Mouse (Mus musculus) spleen, adult 2 months (tissue): Measurements from ENCODE around the gene Cldn19. TPM values are rescaled to one million over a fixed set of nuclear protein-coding genes. Genes with fewer than 3 reads are reported as not detected.
"Not testable (repeated sequence)": the region's sequence is repeated elsewhere in the genome, so short reads cannot be mapped to it uniquely, and the experiment has no call there.

Experiments
- DNase-seq, 2 experiments: peaks; one replicate each; pipeline versions ENCODE4 v3.0.0 to v3.0.0-alpha.2; 2012 to 2021; ENCODE audit warnings: low spot score in 2 of 2, low read depth in 1 of 2
- H3K27ac ChIP-seq: fragments of 200-500 bp; 2 replicates; pipeline ENCODE4 v1.5.1; 2012; ENCODE audit warnings: low read length, inconsistent platforms; ENCODE audit not compliant: insufficient read depth
- H3K27me3 ChIP-seq: fragments of 200-500 bp; 2 replicates; pipeline ENCODE4 v1.6.1; 2012; ENCODE audit warnings: mild to moderate bottlenecking, moderate library complexity, low read length, inconsistent platforms; ENCODE audit not compliant: control insufficient read depth, insufficient read depth
- H3K36me3 ChIP-seq: fragments of 200-500 bp; 2 replicates; pipeline ENCODE4 v1.6.1; 2012; ENCODE audit warnings: mild to moderate bottlenecking, low read length, inconsistent platforms; ENCODE audit not compliant: control insufficient read depth, insufficient read depth
- H3K4me1 ChIP-seq: fragments of 200-500 bp; 2 replicates; pipeline ENCODE4 v1.6.1; 2011; ENCODE audit warnings: inconsistent platforms; ENCODE audit not compliant: control insufficient read depth, insufficient read depth, insufficient read length
- H3K4me3 ChIP-seq: fragments of 200-500 bp; 2 replicates; pipeline ENCODE4 v1.5.1; 2011; ENCODE audit warnings: mild to moderate bottlenecking, inconsistent platforms; ENCODE audit not compliant: insufficient read depth, insufficient read length; ENCODE audit errors: extremely low read depth
- CTCF ChIP-seq: fragments of 200-500 bp; IDR thresholded peaks from 2 replicates; pipeline ENCODE4 v1.5.1; 2011; ENCODE audit warnings: mild to moderate bottlenecking, inconsistent platforms; ENCODE audit not compliant: insufficient read depth, insufficient read length, insufficient replicate concordance; ENCODE audit errors: extremely low read depth
- POLR2A ChIP-seq: fragments of 200-500 bp; IDR thresholded peaks from 2 replicates; pipeline ENCODE4 v1.6.1; 2011; ENCODE audit warnings: low read depth, low read length, inconsistent platforms
- WGBS: fragments of 180-500 bp; shearing (Covaris S2); methylation state at CpG from one replicate; pipeline ENCODE4 v1.1.7; 2018; 5-methylcytosine and 5-hydroxymethylcytosine counted together
- polyA plus RNA-seq: library from polyadenylated mRNA; depleted of rRNA; stranded (reverse); fragments of >200 nt; gene quantifications from 2 replicates; pipeline ENCODE4 v1.2.3, GENCODE M21; 2012

Gene Cldn19
- polyA plus RNA-seq, 1 experiment, result not detected

- H3K4me1 ChIP-seq, result no peaks in the 10 kb centered on the region
- no peak overlapping the region for H3K4me3 ChIP-seq
- no peak for DNase-seq
- WGBS, result 79% methylated on average over 3 of the region's 3 CpGs
- no peak overlapping the region for H3K27ac ChIP-seq
- no peaks in the 10 kb centered on the region for H3K36me3 ChIP-seq
- no peaks in the 10 kb centered on the region for H3K27me3 ChIP-seq
- TF ChIP-seq CTCF (no peak), POLR2A (no peak)
These were observed 8.2 kb downstream of the Cldn19 start for GRCm38 (mm10) chr4:119263459-119263858.

DNA sequence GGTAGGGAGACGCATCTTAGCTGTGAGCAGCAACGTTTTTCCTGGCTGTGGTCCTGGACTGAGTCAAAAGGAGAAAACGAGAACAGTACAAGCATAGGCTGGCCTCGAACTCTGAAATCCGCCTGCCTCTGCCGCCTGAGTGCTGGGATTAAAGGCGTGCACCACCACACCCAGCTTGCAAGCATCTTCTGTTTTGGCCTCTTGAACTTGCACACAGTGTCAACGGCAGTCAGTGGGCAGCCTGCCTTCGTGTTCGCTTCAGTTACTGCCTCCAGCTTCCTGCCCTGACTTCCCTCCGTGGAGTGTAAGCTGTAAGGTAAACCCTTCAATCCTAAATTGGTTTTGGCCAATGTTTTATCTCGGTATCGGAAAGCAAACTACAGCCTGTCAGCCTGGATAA lies 11.4 kb downstream of the Cldn19 start:
- Histone ChIP-seq H3K4me1 (no peaks in the 10 kb centered on the region), H3K4me3 (no peak overlapping the region), H3K36me3 (peaks cover 1% of the 10 kb centered on the region; the same call in 1 of the 2 replicates), H3K27ac (no peak overlapping the region), H3K27me3 (no peaks in the 10 kb centered on the region)
- TF ChIP-seq POLR2A (no peak), CTCF (no peak)
- DNase-seq, result no peak
- 66% methylated on average over 13 of the region's 13 CpGs for WGBS

GRCm38 (mm10) chr4:119274627-119275026 lies 19.4 kb downstream of the Cldn19 start:
- TF ChIP-seq CTCF (no peak), POLR2A (no peak)
- Histone ChIP-seq H3K27ac (no peak overlapping the region), H3K4me3 (no peak overlapping the region), H3K4me1 (no peaks in the 10 kb centered on the region), H3K27me3 (no peaks in the 10 kb centered on the region), H3K36me3 (peaks cover 29% of the 10 kb centered on the region)
- DNase-seq, result no peak
- 79% methylated on average over 1 of the region's 1 CpGs for WGBS

GRCm38 (mm10) chr4:119275226-119275625 lies 20.0 kb downstream of the Cldn19 start:
- H3K27ac ChIP-seq, result no peak overlapping the region

DNA sequence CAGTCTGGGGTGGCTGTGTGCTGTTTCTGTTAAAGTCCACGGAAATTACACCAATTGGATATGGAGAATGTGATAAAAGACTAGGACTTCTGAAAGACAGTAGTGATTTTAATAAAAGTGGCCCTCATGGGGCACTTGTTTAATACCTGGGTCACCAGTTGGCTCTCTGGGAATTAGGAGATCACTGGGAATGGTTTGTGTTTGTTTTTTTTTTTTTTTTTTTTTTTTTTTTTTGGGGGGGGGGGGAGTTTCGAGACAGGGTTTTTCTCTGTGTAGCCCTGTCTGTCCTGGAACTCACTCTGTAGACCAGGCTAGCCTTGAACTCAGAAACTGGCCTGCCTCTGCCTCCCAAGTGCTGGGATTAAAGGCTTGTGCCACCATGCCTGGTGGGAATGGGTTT lies 20.5 kb downstream of the Cldn19 start:
- 90% methylated on average over 2 of the region's 2 CpGs for WGBS
- Histone ChIP-seq H3K4me3 (no peak overlapping the region), H3K27me3 (no peaks in the 10 kb centered on the region), H3K4me1 (no peaks in the 10 kb centered on the region), H3K36me3 (peaks cover 35% of the 10 kb centered on the region), H3K27ac (no peak overlapping the region)
- no peak for DNase-seq
- TF ChIP-seq POLR2A (no peak), CTCF (no peak)

More at GRCm38 (mm10) chr4:119275226-119275625, 20.0 kb downstream of the Cldn19 start:
- H3K27me3 ChIP-seq, result no peaks in the 10 kb centered on the region
- TF ChIP-seq CTCF (no peak), POLR2A (no peak)
- no peaks in the 10 kb centered on the region for H3K4me1 ChIP-seq
- H3K36me3 ChIP-seq, result peaks cover 33% of the 10 kb centered on the region
- DNase-seq, result no peak
- 65% methylated on average over 2 of the region's 2 CpGs for WGBS
- H3K4me3 ChIP-seq, result no peak overlapping the region

DNA sequence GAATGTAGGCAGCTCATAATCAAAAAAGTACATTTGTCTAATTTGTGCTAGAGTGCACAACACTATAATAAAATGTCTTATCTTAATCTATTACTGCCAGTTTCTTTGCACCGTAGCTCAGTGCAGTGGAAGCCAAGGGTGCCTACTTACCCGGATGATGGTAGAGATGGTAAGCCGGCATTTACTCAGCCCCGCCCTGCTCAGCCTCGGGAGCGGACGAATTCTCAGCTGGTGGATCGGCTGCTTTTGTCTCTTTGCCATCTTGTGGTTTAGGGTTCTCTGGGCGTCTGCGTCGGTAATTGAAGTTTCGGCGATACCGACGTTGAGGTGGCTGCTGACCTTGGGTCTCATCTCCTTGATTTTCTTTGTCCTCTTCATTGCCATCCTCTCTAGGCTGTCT lies 23.6 kb downstream of the Cldn19 start:
- not testable (repeated sequence) for H3K4me1 ChIP-seq, H3K27me3 ChIP-seq, H3K4me3 ChIP-seq, DNase-seq, H3K27ac ChIP-seq
- WGBS, result 91% methylated on average over 15 of the region's 15 CpGs
- H3K36me3 ChIP-seq, result peaks cover 51% of the 10 kb centered on the region

DNA sequence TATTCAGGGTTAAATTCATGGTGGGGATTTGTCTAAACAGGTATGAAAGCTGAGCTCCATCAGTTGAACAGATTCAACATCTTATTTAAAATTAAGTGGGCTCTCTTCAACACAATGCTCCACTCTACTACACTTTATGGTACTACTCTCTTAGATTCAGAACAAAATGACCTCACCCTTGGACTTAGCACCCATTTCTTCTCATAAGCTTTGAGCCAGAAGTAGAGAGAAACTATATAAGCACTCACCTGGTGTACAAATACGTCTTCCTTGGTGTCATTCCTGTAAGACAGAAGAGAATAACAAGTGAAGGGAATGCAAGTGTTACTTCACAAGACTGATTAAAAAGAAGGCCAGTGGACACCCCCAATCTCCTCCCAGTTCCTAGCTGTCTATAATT lies 29.6 kb downstream of the Cldn19 start:
- TF ChIP-seq POLR2A (no peak), CTCF (no peak)
- Histone ChIP-seq H3K27ac (no peak overlapping the region), H3K4me3 (no peak overlapping the region), H3K27me3 (no peaks in the 10 kb centered on the region), H3K36me3 (peaks cover 32% of the 10 kb centered on the region), H3K4me1 (no peaks in the 10 kb centered on the region; the same call in 1 of the 2 replicates)
- 92% methylated on average over 1 of the region's 1 CpGs for WGBS
- DNase-seq, result no peak
